Mouse (Mus musculus): ENCODE measurements around the gene Anapc13. TPM values are rescaled to one million over a fixed set of nuclear protein-coding genes. Genes with fewer than 3 reads are reported as not detected.
A peak's percentile ranks its signal among the peaks of the same experiment; 100 is the strongest.

Anapc13 gene
- 209 and 226 TPM in 2 replicates for polyA plus RNA-seq (2014; fragmentation: Nextera tagmentation; extraction: Ambion mirVana)

DNA sequence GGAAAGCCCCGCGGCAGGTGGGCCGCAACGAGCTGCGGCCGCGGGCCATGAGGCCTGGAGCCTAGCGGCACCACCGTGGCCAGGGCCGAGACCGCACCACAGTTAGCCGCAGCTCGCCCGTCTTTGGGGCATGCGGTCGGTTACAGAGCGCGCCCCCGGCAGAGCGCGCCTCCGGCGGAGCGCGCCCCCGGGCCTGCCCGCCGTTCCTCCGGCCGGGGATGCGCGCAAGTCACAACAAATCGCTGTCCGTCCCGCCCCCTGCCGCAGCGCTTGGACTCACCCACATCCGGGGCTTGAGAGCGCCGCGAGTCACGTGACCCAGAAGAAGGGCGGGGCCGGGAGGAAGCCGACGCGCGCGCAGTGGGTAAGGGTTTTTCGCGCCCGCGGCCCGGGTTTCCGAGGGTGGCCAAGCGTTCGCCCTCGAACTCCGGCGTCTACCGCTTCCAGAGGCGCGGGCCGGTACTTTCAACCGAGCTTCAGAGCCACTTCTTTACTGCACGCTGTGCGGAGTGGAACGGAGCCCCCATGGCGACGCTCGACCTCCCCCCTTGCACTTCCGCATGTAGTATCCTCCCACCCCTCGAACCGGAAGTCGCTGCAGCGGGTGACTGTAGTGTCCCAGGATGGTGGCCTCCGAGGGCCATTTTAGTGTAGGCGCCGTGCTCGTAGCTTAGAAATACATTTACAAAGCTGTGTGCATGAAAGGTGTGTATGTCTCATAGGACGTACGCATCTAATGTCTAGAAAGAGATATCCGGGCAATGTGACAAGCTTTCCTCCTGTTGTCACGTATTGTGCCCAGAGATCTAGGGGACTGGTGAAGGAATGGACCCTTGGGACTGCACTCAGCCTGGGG, at the start of gene Anapc13, which contains the start of gene Cep63:
TSS of gene Anapc13 (plus strand) at position 314 of the 856 bp plus-strand sequence.
TSS of gene Cep63 (minus strand) at position 552 of the 856 bp plus-strand sequence.
- Histone ChIP-seq H3K9me3 (ENCODE audit: control insufficient read depth, low read depth, low read length) (no peaks in the 10 kb centered on the region), H3K4me3 (ENCODE audit: low read depth, low read length) (peak within 1 kb of the TSS; percentile 85), H3K4me2 (replicated peaks; ENCODE audit: low read depth, low read length) (peak within 1 kb of the TSS; percentile 66), H3K9ac (replicated peaks; ENCODE audit: low read depth, low read length) (peak within 1 kb of the TSS; percentile 94), H3K27ac (ENCODE audit: low read length) (peak within 1 kb of the TSS; percentile 92), H3K36me3 (ENCODE audit: control insufficient read depth, insufficient read depth, low read length) (no peaks in the 10 kb centered on the region; the same call in 1 of the 2 replicates), H3K27me3 (ENCODE audit: control insufficient read depth, insufficient read depth, low read length) (no peaks in the 10 kb centered on the region), H3K4me1 (ENCODE audit: control insufficient read depth, insufficient read depth, low read length) (peaks cover 8% of the 10 kb centered on the region; the same call in 1 of the 2 replicates)
- WGBS = under 1% methylated on average over 81 of the region's 84 CpGs
- ATAC-seq (ENCODE audit: insufficient number of reproducible peaks, insufficient read depth, low FRiP score, low read depth) = peak; percentile 94

DNA sequence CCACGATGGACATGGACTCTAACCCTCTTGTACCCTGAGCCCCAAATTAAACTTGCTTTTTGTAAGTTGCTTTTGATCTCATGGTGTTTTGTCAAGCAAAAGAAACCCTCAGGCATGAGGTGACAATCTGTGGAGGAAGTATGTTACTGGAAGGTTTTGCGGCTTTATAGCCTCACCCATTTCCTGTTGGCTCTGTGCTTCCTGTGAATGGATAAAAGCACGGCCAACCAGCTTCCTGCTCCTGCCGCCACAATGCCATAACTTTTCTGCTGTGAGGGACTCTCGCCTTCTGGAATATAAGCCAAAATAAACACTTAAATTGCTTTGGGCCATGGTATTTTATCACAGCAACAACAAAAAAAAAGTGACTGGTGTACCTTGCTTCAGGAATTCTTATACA, 48.6 kb upstream of the Anapc13 start:
- 63% methylated on average over 5 of the region's 5 CpGs for WGBS
- no peak for ATAC-seq (ENCODE audit: insufficient number of reproducible peaks, insufficient read depth, low FRiP score, low read depth)
- Histone ChIP-seq H3K4me3 (ENCODE audit: low read depth, low read length) (no peak overlapping the region), H3K9ac (replicated peaks; ENCODE audit: low read depth, low read length) (no peak overlapping the region), H3K27ac (ENCODE audit: low read length) (no peak overlapping the region), H3K36me3 (ENCODE audit: control insufficient read depth, insufficient read depth, low read length) (no peaks in the 10 kb centered on the region), H3K4me1 (ENCODE audit: control insufficient read depth, insufficient read depth, low read length) (no peaks in the 10 kb centered on the region), H3K4me2 (replicated peaks; ENCODE audit: low read depth, low read length) (no peak overlapping the region), H3K9me3 (ENCODE audit: control insufficient read depth, low read depth, low read length) (no peaks in the 10 kb centered on the region), H3K27me3 (ENCODE audit: control insufficient read depth, insufficient read depth, low read length) (no peaks in the 10 kb centered on the region)

DNA sequence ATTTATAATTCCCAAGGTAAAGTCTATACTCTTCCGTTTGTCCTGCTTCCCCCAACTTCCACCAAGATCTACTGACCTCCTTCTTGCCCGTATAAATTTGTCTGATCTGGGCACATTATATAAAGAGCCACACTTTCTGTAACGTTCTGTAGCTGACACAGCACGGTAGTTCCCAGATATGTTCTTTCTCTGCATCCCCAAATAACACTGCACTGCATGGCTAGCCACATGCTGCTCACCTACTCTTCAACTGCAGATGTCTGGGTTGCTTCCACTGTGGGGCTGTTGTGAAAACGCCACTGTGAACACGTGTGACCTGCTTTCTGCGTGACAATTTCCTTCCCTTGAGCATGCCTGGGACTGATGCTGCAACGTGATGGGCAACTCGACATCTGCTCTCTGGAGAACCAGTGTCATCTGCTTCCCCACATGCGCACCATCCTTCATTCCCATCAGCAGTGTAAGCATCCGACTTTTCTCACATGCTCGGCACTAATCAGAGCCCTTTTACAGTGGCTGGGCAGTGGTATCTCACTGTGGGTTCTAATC, 44.1 kb upstream of the Anapc13 start:
- H3K9me3 ChIP-seq (ENCODE audit: control insufficient read depth, low read depth, low read length) = no peaks in the 10 kb centered on the region

DNA sequence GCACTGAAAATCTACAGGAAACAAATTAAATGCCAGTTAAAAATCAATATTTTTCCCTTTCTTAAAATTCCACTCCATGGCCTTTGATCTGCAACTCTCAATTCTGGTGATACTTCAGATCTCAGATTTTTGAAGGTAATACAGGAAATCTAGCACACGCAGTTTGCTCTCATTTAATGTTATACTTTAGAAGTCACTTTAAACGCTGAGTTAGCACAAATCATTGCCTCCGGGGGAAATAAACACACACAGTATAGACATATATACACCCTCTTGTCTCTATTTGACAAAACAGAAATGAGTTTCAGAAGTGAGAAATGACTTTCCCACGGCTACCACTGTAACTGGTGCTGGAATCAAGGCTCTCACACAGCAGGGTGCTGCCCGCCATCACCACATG, 38.7 kb upstream of the Anapc13 start:
- no peaks in the 10 kb centered on the region for H3K9me3 ChIP-seq (ENCODE audit: control insufficient read depth, low read depth, low read length)
- no peak overlapping the region for H3K27ac ChIP-seq (ENCODE audit: low read length)
- H3K4me1 ChIP-seq (ENCODE audit: control insufficient read depth, insufficient read depth, low read length) = 0 out of 2 replicates have a peak, but pooled peaks cover 4% of the 10 kb centered on the region
- no peak overlapping the region for H3K4me2 ChIP-seq (replicated peaks; ENCODE audit: low read depth, low read length)
- H3K4me3 ChIP-seq (ENCODE audit: low read depth, low read length) = no peak overlapping the region
- no peak for ATAC-seq (ENCODE audit: insufficient number of reproducible peaks, insufficient read depth, low FRiP score, low read depth)
- no peak overlapping the region for H3K9ac ChIP-seq (replicated peaks; ENCODE audit: low read depth, low read length)
- no peaks in the 10 kb centered on the region for H3K27me3 ChIP-seq (ENCODE audit: control insufficient read depth, insufficient read depth, low read length)
- 58% methylated on average over 5 of the region's 5 CpGs for WGBS
- no peaks in the 10 kb centered on the region; the same call in 1 of the 2 replicates for H3K36me3 ChIP-seq (ENCODE audit: control insufficient read depth, insufficient read depth, low read length)

More for the DNA sequence above, 44.1 kb upstream of the Anapc13 start:
- no peaks in the 10 kb centered on the region for H3K4me1 ChIP-seq (ENCODE audit: control insufficient read depth, insufficient read depth, low read length)
- no peak overlapping the region for H3K9ac ChIP-seq (replicated peaks; ENCODE audit: low read depth, low read length)
- no peaks in the 10 kb centered on the region; the same call in 1 of the 2 replicates for H3K36me3 ChIP-seq (ENCODE audit: control insufficient read depth, insufficient read depth, low read length)
- H3K27me3 ChIP-seq (ENCODE audit: control insufficient read depth, insufficient read depth, low read length) = no peaks in the 10 kb centered on the region
- ATAC-seq (ENCODE audit: insufficient number of reproducible peaks, insufficient read depth, low FRiP score, low read depth) = no peak
- no peak overlapping the region for H3K27ac ChIP-seq (ENCODE audit: low read length)
- H3K4me3 ChIP-seq (ENCODE audit: low read depth, low read length) = no peak overlapping the region
- WGBS = 83% methylated on average over 12 of the region's 12 CpGs
- no peak overlapping the region for H3K4me2 ChIP-seq (replicated peaks; ENCODE audit: low read depth, low read length)

DNA sequence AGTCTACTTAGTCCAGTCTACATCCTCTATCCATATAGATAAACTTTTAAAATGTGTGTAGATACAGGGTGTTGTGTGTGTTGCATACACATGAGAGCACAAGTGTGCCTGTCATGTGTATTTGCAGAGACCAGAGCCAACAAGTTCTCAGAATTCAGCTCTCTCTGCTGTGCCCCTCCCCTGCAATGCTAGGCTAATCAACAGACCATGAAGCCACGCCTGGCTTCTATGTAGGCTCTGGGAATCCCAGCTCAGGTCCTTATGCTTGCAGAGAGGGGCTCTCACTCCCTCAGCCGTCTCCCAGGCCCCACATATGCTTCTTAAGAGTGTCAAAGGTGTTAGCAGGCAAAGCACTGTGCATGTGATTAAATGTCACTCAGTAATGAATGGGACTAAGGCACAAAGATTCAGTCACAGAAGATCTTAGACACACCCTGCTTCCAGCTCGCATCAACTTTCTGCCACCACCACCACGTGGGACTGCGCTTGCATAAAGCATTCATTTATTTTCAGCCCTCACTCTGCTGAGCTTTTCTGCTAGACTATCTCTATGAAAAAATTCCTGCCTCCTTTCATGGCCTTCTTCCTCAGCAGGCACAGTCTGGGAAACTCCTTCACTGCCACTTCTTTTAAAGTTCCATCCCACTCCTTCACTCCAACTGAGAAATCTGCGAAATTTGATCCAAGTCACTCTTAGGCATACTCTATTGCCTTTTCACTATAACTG, 31.3 kb upstream of the Anapc13 start:
- H3K9me3 ChIP-seq (ENCODE audit: control insufficient read depth, low read depth, low read length) = no peaks in the 10 kb centered on the region
- no peak overlapping the region for H3K4me2 ChIP-seq (replicated peaks; ENCODE audit: low read depth, low read length)
- 36% methylated on average over 6 of the region's 6 CpGs for WGBS
- peaks cover 8% of the 10 kb centered on the region; the same call in 1 of the 2 replicates for H3K36me3 ChIP-seq (ENCODE audit: control insufficient read depth, insufficient read depth, low read length)
- H3K4me3 ChIP-seq (ENCODE audit: low read depth, low read length) = no peak overlapping the region
- 0 out of 2 replicates have a peak, but pooled peaks cover 10% of the 10 kb centered on the region for H3K4me1 ChIP-seq (ENCODE audit: control insufficient read depth, insufficient read depth, low read length)
- H3K9ac ChIP-seq (replicated peaks; ENCODE audit: low read depth, low read length) = no peak overlapping the region
- H3K27me3 ChIP-seq (ENCODE audit: control insufficient read depth, insufficient read depth, low read length) = no peaks in the 10 kb centered on the region
- ATAC-seq (ENCODE audit: insufficient number of reproducible peaks, insufficient read depth, low FRiP score, low read depth) = no peak
- 0 out of 2 replicates have a peak overlapping the region, but pooled peaks have one; percentile 21 for H3K27ac ChIP-seq (ENCODE audit: low read length)

DNA sequence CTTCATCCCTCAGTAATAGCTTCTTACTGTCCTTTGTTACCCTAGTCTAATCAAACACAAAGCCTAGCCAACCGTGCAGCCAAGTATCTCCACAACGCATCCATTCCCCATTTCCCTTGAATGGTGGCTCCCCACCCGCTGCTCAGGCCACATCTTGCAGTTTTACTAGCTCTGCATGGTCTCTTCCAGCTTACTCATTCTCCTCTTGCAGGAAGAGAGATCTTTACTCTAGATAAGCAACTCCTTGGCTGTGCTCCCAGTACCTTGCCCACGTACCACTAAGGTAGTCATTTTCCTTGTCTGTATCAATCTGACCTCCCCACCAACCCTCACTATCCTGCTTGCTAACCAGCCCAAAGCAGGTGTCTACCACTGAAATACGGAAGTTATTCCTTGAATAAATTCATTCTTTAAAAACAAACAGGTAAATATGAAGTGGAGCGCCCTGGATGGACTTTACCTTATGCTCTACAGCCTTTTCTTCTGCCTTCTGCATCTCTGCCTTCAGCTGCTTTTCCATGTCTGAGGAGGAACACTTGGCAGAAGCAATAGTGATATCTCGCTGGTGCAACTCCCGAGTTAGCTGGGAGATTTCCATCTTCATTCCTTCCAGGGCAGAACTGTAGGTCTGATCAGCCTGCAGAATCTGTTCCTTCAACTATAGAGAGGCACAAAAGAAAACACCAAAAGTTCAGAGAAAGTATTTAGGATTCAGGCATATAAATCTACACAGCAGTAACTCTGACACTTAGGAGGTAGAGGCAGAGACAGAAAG, 30.2 kb upstream of the Anapc13 start:
- Histone ChIP-seq H3K27ac (ENCODE audit: low read length) (no peak overlapping the region), H3K9me3 (ENCODE audit: control insufficient read depth, low read depth, low read length) (no peaks in the 10 kb centered on the region), H3K4me2 (replicated peaks; ENCODE audit: low read depth, low read length) (no peak overlapping the region), H3K36me3 (ENCODE audit: control insufficient read depth, insufficient read depth, low read length) (peaks cover 8% of the 10 kb centered on the region; the same call in 1 of the 2 replicates), H3K4me1 (ENCODE audit: control insufficient read depth, insufficient read depth, low read length) (0 out of 2 replicates have a peak, but pooled peaks cover 10% of the 10 kb centered on the region), H3K27me3 (ENCODE audit: control insufficient read depth, insufficient read depth, low read length) (no peaks in the 10 kb centered on the region), H3K4me3 (ENCODE audit: low read depth, low read length) (no peak overlapping the region), H3K9ac (replicated peaks; ENCODE audit: low read depth, low read length) (no peak overlapping the region)
- WGBS = 81% methylated on average over 8 of the region's 8 CpGs
- no peak for ATAC-seq (ENCODE audit: insufficient number of reproducible peaks, insufficient read depth, low FRiP score, low read depth)

DNA sequence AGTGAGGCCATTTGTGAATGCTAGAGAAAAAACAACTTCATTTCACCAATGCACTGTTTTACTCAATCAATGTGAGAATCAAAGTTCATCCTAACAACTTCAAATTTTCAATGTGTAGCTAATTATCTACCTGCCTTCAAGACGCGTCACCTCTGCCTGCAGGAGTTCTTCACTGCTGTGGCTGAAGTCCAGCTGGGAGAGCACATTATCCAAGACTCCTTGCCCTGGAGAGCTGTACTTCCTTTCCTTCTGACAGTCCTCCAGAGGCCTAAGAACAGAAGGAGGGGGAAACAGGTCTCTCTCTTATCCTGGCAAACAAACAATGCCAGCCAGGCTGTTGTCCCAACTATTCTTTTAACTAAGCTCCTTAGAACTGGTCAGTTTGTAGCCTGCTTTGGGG, 24.9 kb upstream of the Anapc13 start:
- no peaks in the 10 kb centered on the region for H3K27me3 ChIP-seq (ENCODE audit: control insufficient read depth, insufficient read depth, low read length)
- WGBS = 81% methylated on average over 2 of the region's 2 CpGs
- peaks cover 12% of the 10 kb centered on the region for H3K36me3 ChIP-seq (ENCODE audit: control insufficient read depth, insufficient read depth, low read length)
- no peaks in the 10 kb centered on the region for H3K4me1 ChIP-seq (ENCODE audit: control insufficient read depth, insufficient read depth, low read length)
- no peaks in the 10 kb centered on the region for H3K9me3 ChIP-seq (ENCODE audit: control insufficient read depth, low read depth, low read length)
- H3K27ac ChIP-seq (ENCODE audit: low read length) = no peak overlapping the region
- H3K4me2 ChIP-seq (replicated peaks; ENCODE audit: low read depth, low read length) = no peak overlapping the region
- no peak for ATAC-seq (ENCODE audit: insufficient number of reproducible peaks, insufficient read depth, low FRiP score, low read depth)
- H3K9ac ChIP-seq (replicated peaks; ENCODE audit: low read depth, low read length) = no peak overlapping the region
- H3K4me3 ChIP-seq (ENCODE audit: low read depth, low read length) = no peak overlapping the region
